Mouse (Mus musculus): ENCODE measurements around the gene Tor4a.

The Tor4a gene

DNA sequence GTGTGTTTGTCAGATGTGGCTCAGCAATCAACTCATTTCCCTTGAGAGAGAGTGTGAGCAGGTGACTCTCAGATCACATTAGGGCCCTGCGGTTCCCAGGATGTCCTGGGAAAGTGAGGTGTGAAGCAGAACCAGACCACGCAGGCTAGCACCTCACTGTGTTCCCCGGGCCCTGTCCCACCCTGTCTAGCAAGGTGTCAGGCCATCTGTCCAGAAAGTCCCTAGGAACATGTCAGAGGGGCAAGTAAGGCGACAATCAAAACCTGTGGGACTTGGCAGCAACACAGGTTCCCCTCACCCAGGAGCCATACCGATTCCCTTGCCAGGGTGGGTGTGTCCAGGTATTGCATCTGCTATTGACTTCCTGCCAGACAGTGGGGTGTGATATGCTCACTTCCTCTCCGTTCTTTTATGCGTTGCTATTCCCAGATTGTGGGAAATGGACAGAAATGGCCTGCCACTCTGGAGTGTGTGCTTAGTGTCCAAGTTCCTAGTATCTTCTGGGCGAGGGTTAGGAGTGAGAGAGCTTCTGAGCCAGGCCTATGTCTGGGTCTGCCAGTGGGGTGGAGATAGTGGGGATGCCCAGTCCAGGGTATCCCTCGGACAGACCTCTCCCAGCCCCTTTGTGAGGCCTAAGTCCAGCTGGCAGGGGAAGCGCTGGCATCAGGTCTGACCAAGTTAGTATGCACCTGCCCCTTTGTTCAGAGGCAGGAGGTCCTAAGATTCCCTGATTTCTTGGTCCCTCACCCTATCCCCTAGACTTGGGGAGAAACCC, 26.2 kb downstream of the Tor4a start:
- no peak for DNase-seq (ENCODE audit: low spot score)

DNA sequence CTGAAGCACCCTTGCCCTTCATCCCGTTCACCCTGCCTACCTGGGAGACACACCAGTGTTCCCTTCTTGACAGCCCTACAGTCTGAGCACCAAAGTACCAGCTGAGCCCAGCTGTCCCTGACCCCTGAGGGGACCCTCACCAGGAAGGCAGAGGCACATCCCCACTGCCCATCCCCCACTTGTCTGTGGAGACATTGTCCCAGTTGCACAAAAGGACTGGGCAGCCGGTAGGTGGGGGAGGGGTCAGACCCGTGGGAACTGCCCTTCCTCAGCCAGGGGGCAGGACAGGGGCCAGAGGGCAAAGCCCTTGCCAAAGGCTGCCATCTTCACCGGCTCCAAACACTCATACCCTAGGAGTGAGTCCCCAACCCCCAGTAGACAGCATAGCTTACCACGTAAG, 26.9 kb downstream of the Tor4a start:
- no peak for DNase-seq (ENCODE audit: low spot score)

DNA sequence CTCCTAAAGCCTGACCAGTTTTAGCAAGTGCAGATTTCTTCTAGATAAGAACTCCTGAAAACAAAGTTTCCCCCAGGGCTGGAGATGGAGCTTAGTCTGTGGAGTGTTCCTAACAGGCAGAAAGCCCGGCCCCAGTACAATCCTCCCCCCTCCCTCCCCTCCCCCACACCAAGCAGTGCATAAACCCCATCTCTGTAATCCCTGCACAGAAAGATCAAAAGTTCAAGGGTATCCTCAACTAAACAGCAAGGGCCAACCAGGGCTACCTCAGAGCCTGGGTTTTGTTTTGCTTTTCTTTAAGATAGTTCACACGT, 28.1 kb downstream of the Tor4a start:
- no peak for DNase-seq (ENCODE audit: low spot score)

DNA sequence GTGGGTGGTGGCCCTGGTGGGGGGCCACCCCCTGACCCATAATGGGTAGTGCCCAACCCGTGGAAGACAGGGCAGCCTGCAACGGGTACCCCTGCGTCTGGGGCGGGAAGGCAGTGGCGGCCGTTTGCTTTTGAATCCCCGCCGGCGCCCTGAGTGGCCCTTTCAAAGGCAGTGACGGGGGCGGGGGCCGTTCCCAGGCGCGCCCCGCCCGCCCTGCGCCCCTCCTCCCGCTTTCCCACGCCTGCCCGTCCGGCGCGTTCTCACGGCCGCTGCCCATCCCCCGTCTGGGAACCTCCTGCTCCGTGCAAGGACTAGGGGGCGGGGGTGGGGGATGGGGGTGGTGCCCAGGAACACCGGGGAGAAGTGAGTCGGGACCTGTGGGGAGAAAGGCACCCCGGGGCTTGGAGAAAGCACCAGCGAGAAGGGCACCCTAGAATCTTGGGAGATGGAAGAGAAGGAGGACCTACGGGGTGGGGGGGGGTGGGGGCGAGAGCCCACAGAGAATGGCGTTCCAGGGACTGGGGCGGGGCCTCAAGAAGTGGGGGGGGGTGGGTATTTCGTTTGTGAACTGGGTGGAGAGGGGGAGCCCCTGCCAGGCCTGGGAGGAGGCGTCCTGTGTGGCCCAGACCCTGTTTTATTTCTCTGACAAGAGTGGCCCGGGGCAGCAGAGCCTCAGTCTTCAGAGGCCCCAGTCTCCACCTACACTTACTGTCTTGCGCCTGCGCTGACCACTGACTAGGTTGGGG, 28.6 kb downstream of the Tor4a start:
- DNase-seq (ENCODE audit: low spot score), result no peak

DNA sequence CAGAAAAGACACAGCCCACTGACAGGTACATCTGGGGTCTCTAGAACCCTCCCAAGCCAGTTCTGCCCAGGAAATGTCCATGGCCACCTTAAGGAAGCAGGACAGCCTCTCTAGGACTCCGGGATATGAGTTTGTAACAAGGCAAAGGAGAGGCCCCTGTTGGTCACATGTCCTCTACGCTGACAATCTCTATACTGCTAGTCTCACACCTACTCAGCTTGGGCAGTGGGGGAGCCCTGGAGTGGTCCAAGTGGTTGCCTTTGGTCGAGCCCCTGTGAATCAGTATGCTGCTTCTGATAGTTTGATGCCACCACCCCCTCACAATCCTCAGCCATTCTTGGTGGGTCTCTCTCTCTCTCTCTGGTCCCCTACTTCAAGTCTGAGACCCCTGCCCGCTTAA, 29.2 kb downstream of the Tor4a start:
- no peak for DNase-seq (ENCODE audit: low spot score)

DNA sequence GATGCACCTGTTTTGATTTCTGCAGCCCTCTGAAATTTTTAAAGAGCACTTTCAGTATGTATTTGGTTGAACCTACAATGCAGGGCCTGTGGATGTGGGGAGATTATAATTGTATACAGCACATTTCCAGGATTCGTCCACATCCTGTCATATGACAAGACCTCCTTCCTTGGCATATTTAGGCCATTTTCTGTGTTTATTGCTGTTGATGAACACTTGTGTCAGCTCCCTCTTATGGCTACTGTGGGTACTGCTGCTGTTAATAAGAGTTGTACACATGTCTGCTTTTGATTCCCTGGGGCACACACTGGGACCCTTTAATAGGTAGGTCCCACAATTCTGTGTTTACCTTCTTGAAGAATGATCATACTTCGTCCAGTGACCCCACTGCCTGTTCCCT, 39.0 kb downstream of the Tor4a start:
- DNase-seq (ENCODE audit: low spot score), result no peak

DNA sequence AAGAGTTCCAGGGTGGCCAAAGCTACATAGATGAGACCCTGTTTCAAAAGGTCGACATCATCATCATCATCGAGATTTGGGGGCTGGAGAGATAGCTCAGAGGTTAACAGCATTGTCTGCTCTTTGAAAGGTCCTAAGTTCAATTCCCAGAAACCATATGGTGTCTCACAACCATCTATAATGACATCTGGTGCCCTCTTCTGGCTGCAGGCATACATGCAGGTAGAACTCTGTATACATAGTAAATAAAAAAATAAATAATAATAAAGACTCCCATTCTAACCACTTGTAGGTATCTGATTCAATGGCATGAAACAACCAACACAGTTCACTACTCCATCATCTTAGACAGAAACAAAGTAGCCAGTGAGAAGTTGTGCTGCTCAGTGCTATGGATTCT, 39.7 kb downstream of the Tor4a start:
- no peak for DNase-seq (ENCODE audit: low spot score)

DNA sequence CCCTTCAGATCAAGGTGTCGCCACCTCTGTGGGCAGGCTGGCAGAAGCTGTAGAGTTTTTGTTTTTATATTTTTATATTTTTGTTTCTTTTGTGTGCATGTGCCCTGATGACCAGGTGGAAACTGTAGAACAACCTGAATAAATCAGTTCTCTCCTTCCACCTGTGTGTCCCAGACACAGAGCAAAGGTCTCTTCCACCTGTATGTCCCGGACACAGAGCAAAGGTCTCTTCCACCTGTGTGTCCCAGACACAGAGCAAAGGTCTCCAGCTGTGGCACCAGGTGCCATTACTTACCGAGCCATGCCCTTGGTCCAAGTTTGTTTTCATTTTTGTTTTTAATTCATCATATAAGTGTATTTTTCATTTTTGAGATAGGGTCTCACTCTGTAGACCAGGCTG, 40.5 kb downstream of the Tor4a start:
- DNase-seq (ENCODE audit: low spot score), result no peak

DNA sequence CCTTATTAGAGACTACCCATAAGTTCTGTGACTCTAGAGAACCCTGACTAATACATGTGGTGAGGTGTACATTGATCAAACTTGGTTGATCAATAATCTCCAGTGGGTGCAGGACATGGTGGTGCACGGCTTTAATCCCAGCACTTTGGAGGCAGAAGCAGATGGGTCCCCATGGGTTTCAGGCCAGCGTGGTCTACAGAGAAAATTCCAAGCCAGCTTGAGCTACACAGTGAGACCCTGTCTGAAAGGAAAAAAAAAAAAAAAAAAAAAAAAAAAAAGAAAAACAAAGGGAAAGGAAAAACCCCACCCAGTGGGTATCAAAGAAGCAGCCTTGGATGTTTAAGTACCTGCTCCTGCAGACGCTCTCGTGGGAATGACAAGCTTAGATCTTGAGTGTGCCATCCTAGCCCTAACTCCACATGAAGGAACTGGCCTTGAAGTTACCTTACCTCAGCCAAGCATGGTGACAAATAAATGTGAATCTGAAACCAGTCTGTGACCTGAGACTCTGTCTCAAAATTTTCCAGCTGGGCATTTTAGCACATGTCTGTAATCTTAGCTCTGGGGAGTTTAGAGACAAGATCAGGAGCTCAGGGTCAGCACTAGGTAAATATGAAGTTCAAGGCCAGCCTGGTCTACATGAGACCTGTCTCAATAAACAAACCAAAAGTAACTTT, 45.3 kb downstream of the Tor4a start:
- DNase-seq (ENCODE audit: low spot score), result no peak

DNA sequence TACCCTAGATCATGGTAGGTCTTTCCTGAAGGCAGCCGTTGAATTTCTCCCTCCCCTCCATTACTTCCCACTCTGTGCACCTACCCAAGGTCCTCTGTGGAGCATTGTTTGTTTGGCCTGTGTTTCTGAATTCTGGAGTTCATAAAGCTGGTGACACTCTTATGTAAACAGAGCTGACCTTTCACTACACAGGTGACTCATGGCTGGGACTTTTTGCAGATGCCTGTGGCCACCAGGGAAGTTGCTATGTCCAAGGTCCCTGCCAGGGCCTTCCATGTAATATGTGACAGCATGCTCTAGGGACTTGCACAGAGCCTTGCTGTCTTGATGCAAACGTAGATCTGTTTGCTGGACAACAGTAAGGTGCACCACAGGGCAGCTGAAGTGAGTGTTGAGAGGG, 47.0 kb downstream of the Tor4a start:
- peak; percentile 2 for DNase-seq (ENCODE audit: low spot score)

DNA sequence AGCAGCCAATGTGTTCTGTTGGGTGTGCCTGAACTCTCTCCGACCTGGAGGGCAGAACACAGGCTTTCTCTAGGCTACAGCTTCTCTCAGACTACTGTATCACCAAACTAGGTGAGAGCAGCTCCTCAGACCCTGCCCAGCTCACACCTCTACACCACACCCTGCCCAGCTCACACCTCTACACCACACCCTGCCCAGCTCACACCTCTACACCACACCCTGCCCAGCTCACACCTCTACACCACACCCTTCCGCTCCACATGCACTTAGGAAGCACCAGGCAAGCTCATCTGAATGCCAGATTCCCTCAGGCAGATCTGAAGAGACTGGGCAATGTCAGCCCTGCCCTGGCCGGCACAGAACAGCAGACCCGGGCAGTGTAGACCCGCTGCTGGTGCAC, 48.8 kb downstream of the Tor4a start:
- DNase-seq (ENCODE audit: low spot score), result no peak

DNA sequence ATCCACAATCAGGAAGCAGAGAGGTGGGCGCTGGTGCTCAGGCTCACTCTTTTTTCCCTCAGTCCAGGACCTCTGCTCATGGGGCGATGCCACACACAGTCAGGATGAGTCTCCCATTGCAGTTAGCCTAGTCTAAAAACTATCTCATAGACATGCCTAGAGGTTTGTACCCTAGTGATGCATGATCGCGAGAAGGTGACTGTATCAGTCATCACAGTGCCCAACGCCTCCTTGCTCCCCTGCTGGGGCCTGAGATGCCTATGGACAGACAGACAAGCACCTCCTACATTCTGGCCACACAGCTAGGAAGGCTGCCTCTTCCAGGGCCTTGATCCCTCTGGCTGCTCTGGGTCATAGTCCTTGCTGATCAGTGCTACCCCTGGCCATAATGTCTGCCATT, 49.3 kb downstream of the Tor4a start:
- peak; percentile 5 for DNase-seq (ENCODE audit: low spot score)

DNA sequence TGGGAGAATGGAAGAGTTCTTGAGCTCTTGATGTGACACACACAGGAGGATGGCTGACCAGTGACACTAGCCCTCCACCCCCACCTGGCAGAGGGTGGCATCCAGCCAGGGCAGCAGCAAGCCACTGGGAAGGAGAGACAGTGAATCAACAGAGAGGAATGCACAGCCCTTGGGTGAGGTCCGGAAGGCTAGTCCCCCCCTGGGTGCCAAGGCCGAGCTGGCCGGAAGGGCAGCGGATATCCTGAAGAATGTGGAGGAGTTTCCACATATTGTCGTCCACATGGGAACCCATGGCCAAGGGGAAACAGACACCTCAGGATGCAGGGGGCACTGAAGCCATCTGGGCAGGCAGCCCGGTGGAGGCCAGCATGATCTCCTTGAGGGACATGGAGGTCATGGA, 51.3 kb downstream of the Tor4a start:
- DNase-seq (ENCODE audit: low spot score), result peak; percentile 5

Data from urinary bladder, postnatal 10 days (tissue).